Mouse (Mus musculus): Measurements from ENCODE around the gene Etl4.

- TF ChIP-seq CTCF (IDR thresholded peaks at IDR 0.05; ENCODE audit: low read depth) = no peak
- TF ChIP-seq EP300 (optimal IDR thresholded peaks at IDR 0.05) = no peak
Measured at GRCm38 (mm10) chr2:20336176-20336575, 426.6 kb downstream of the Etl4 start.
